Mouse (Mus musculus): ENCODE measurements around the gene Sgca. TPM values are rescaled to one million over a fixed set of nuclear protein-coding genes. Genes with fewer than 3 reads are reported as not detected.

The Sgca gene
- total RNA-seq, 2 experiments from 2014 or later, result not detected

- no peak for ATAC-seq (replicated peaks; ENCODE audit: low FRiP score, poor library complexity, severe bottlenecking)
Observed at GRCm38 (mm10) chr11:94929599-94929998, 46.5 kb downstream of the Sgca start.

DNA sequence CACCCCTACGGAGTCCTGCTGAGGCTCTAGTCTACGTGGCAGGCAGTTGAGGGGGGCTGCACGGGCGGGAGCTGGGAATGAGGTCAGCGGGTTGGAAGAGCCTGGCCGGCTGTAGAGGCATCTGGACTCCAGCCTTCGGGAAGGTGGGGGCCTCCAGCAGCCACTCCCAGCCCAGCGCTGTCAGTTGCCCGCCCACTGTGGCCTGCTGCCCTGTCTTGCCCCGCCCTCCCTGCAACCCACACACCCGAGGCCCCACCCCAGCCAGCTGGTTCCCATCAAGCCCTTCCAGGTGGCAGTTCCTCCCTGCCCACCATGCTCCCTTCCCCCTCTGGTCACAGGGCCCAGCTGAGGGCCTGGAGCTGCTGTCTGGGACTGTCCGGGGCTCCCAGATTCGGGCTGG, 47.3 kb downstream of the Sgca start:
- ATAC-seq (replicated peaks; ENCODE audit: low FRiP score, poor library complexity, severe bottlenecking), result no peak

GRCm38 (mm10) chr11:94927771-94928291, 48.3 kb downstream of the Sgca start:
- no peak for ATAC-seq (replicated peaks; ENCODE audit: low FRiP score, poor library complexity, severe bottlenecking)

- no peak for ATAC-seq (replicated peaks; ENCODE audit: low FRiP score, poor library complexity, severe bottlenecking)
Observed at GRCm38 (mm10) chr11:94926431-94926830, 49.7 kb downstream of the Sgca start.

- no peak for ATAC-seq (replicated peaks; ENCODE audit: low FRiP score, poor library complexity, severe bottlenecking)
Observed at GRCm38 (mm10) chr11:94924977-94925376, 51.1 kb downstream of the Sgca start.

DNA sequence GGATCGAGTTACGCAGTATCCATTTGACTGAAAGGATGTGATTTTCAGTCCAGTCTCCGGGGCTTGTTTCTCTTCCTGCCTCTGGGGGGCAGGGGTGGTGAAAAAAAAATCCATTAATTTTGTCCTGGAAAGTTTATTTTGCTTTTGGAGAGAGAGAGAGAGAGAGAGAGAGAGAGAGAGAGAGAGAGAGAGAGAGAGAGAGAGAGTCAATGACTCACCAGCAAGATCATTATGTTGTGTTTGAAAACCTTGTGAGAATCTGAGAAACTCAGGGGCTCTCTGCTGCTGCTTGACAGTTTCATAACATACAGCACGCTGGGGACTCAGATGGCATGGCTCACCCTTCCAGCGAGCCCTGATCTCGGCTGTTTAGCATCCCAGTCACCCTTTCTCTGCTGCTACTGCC, 55.1 kb downstream of the Sgca start:
- no peak for ATAC-seq (replicated peaks; ENCODE audit: low FRiP score, poor library complexity, severe bottlenecking)

- no peak for ATAC-seq (replicated peaks; ENCODE audit: low FRiP score, poor library complexity, severe bottlenecking)
Observed at GRCm38 (mm10) chr11:94917717-94918116, 58.4 kb downstream of the Sgca start.

DNA sequence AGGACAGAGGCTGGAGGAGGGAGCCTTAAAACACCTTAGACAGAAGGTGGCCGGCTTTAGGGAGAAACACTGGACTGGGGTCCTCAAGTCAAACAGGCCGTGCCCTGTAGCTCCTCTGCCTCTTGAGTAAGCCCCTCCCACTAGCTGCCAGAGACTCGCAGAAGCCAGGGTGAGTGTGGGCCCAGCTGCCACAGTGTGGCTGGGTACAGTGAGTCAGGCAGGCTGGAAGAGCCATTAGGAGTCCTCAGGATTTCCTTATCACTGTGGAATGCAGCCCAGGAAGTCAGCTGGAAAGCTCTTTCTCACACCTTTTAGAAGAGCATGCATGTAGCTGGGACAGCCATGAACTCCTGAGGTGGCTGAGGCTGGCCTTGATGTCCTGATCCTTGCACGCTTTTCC, 59.6 kb downstream of the Sgca start:
- 0 out of 2 replicates have a peak, but pooled peaks have one; percentile 44 for ATAC-seq (replicated peaks; ENCODE audit: low FRiP score, poor library complexity, severe bottlenecking)

GRCm38 (mm10) chr11:94915675-94916403, 60.3 kb downstream of the Sgca start:
- ATAC-seq (replicated peaks; ENCODE audit: low FRiP score, poor library complexity, severe bottlenecking), result no peak

- ATAC-seq (replicated peaks; ENCODE audit: low FRiP score, poor library complexity, severe bottlenecking), result no peak
Observed at GRCm38 (mm10) chr11:94913302-94914090, 62.6 kb downstream of the Sgca start.

Other genes starting within 250 kb of the Sgca start
- gene Cdc34b, start 234.5 kb downstream of the Sgca start, total RNA-seq (2015; ENCODE audit: low replicate concordance), result not detected in 2 replicates
- not detected in 2 replicates for gene Cdc34b, start 234.5 kb downstream of the Sgca start, total RNA-seq (2017; ENCODE audit: low replicate concordance)
- not detected in 2 replicates for gene Tmem92, start 193.6 kb downstream of the Sgca start, total RNA-seq (2015; ENCODE audit: low replicate concordance)
- not detected in 2 replicates for gene Tmem92, start 193.6 kb downstream of the Sgca start, total RNA-seq (2017; ENCODE audit: low replicate concordance)
- 0.21 TPM in 1 of 2 replicates, not detected in the other for gene Col1a1, start 40.1 kb downstream of the Sgca start, total RNA-seq (2015; ENCODE audit: low replicate concordance)
- 0.68 TPM in 1 of 2 replicates, not detected in the other for gene Col1a1, start 40.1 kb downstream of the Sgca start, total RNA-seq (2017; ENCODE audit: low replicate concordance)
- gene Hils1, start 8.7 kb downstream of the Sgca start, total RNA-seq (2015; ENCODE audit: low replicate concordance), result not detected in 2 replicates
- gene Hils1, start 8.7 kb downstream of the Sgca start, total RNA-seq (2017; ENCODE audit: low replicate concordance), result not detected in 2 replicates
- 21.9 and 30.7 TPM in 2 replicates for gene Ppp1r9b, start 14.7 kb upstream of the Sgca start, total RNA-seq (2015; ENCODE audit: low replicate concordance)
- 41.1 and 45.2 TPM in 2 replicates for gene Ppp1r9b, start 14.7 kb upstream of the Sgca start, total RNA-seq (2017; ENCODE audit: low replicate concordance)
- gene Samd14, start 33.6 kb upstream of the Sgca start, total RNA-seq (2015; ENCODE audit: low replicate concordance), result 22.1 and 25.9 TPM in 2 replicates
- 32.0 and 47.1 TPM in 2 replicates for gene Samd14, start 33.6 kb upstream of the Sgca start, total RNA-seq (2017; ENCODE audit: low replicate concordance)
- gene Pdk2, start 65.0 kb upstream of the Sgca start, total RNA-seq (2015; ENCODE audit: low replicate concordance), result 1.3 and 7.9 TPM in 2 replicates
- gene Pdk2, start 65.0 kb upstream of the Sgca start, total RNA-seq (2017; ENCODE audit: low replicate concordance), result 0.60 and 5.6 TPM in 2 replicates
- gene Itga3, start 100.5 kb upstream of the Sgca start, total RNA-seq (2015; ENCODE audit: low replicate concordance), result not detected in 2 replicates
- not detected in 2 replicates for gene Itga3, start 100.5 kb upstream of the Sgca start, total RNA-seq (2017; ENCODE audit: low replicate concordance)
- not detected in 2 replicates for gene Dlx3, start 143.8 kb upstream of the Sgca start, total RNA-seq (2015; ENCODE audit: low replicate concordance)
- gene Dlx3, start 143.8 kb upstream of the Sgca start, total RNA-seq (2017; ENCODE audit: low replicate concordance), result not detected in 2 replicates
- gene Dlx4, start 169.9 kb upstream of the Sgca start, total RNA-seq (2015; ENCODE audit: low replicate concordance), result not detected in 2 replicates
- 0.70 TPM in 1 of 2 replicates, not detected in the other for gene Dlx4, start 169.9 kb upstream of the Sgca start, total RNA-seq (2017; ENCODE audit: low replicate concordance)

All from erythroblast, adult 5-6 weeks (primary cell).